13 mouse cellular contexts compared by ENCODE assay signal in genomic region chr3:102501186-102501585, GRCm38 (mm10).
"Had no signal": no experiment of that assay in that cellular context is flagged by ENCODE, and none has a peak within 500 bp of the region (broad histone marks: within the 10 kb centered on the region; RNA-seq: fewer than 3 reads in every experiment).

No protein-coding gene starts in this region.

- H3K9me3 ChIP-seq: kidney, embryonic 15.5 days; limb, embryonic 15.5 days; liver, embryonic 12.5 days; lung, embryonic 15.5 days; midbrain, embryonic 12.5 days; neural tube, embryonic 15.5 days had no signal

- H3K4me2 ChIP-seq: kidney, embryonic 15.5 days; limb, embryonic 15.5 days; liver, embryonic 12.5 days; lung, embryonic 15.5 days; midbrain, embryonic 12.5 days; neural tube, embryonic 15.5 days had no signal

- H3K27me3 ChIP-seq: kidney, embryonic 15.5 days; limb, embryonic 15.5 days; liver, embryonic 12.5 days; lung, embryonic 15.5 days; midbrain, embryonic 12.5 days; neural tube, embryonic 15.5 days had no signal

- H3K36me3 ChIP-seq: kidney, embryonic 15.5 days; limb, embryonic 15.5 days; liver, embryonic 12.5 days; lung, embryonic 15.5 days; midbrain, embryonic 12.5 days; neural tube, embryonic 15.5 days had no signal

- H3K27ac ChIP-seq: kidney, embryonic 15.5 days; limb, embryonic 15.5 days; liver, embryonic 12.5 days; lung, embryonic 15.5 days; midbrain, embryonic 12.5 days; neural tube, embryonic 15.5 days had no signal

- DNase-seq: kidney, postnatal 14 days; lung, postnatal 14 days; right cerebral cortex, postnatal 4 days; spleen, adult 18-20 months; thymus, adult 18-20 months; thymus, postnatal 14 days had no signal

- ATAC-seq: liver, embryonic 12.5 days had no signal

- H3K4me3 ChIP-seq: kidney, embryonic 15.5 days; limb, embryonic 15.5 days; liver, embryonic 12.5 days; lung, embryonic 15.5 days; midbrain, embryonic 12.5 days; myocyte; neural tube, embryonic 15.5 days had no signal

- H3K4me1 ChIP-seq: liver, embryonic 12.5 days; lung, embryonic 15.5 days; midbrain, embryonic 12.5 days had no signal

- H3K9ac ChIP-seq: kidney, embryonic 15.5 days; limb, embryonic 15.5 days; liver, embryonic 12.5 days; lung, embryonic 15.5 days; midbrain, embryonic 12.5 days; neural tube, embryonic 15.5 days had no signal
